Comparison of ENCODE assay signal across 8 mouse cellular contexts in the genomic region with DNA sequence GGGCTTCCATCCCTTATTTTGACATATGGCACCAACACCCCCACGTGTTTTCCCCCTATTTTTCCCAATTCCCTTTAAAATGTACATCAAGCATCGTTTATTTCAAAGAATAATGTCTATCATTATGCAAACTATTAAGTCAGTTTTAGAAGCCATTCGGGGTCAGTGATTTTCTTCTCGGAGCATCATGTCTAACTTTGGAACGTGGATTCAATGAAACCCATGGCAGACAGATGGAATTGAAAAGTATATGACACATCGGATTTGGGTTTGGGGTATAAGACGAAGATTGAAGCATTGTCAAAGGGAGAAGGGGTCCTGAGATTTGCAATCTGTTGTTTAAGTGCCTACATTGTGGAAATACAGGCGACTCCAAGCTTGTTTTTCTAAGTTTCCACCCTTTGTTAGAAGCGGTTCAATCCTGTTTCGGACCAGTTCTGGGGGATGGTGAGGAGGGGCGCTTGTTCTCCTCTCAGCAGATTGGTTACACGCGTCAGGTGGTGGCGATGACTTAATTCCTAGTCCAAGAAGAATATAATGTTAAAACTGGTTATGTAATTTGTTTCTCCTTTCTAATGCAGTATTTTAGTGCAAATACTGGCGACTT. TPM values are rescaled to one million over a fixed set of nuclear protein-coding genes. Genes with fewer than 3 reads are reported as not detected.
DNase-seq lines count a peak whose midpoint lies in the region; ATAC-seq and TF ChIP-seq lines count a peak whose summit lies in the region.

No protein-coding gene starts in this region.

- peak overlapping the region; percentile 50 for H3K4me2 ChIP-seq in embryonic facial prominence, embryonic 12.5 days (replicated peaks)
- peak overlapping the region; percentile 58 for H3K4me2 ChIP-seq in limb, embryonic 12.5 days
- H3K4me2 ChIP-seq in midbrain, embryonic 14.5 days (ENCODE audit: low read length): peak overlapping the region; percentile 71

- DNase-seq in urinary bladder, adult 18-20 months (ENCODE audit: low spot score in 2 of 2): peak; percentile 11 to 37
- no peak for DNase-seq in urinary bladder, postnatal 10 days (ENCODE audit: low spot score)
- DNase-seq in heart, adult 2 months: peak; percentile 31 to 60
- peak; percentile 84 for DNase-seq in kidney, adult 2 months
- DNase-seq in midbrain, embryonic 14.5 days: peak; percentile 93
- peak; percentile 36 to 67 for DNase-seq in spleen, adult 2 months (ENCODE audit: low read depth in 1 of 2, low spot score in 2 of 2)

- intact Hi-C loops in heart, adult 2 months (cut with DNase I): loop anchor here (5.0 kb wide), 3 partner anchors 468 to 898 kb away; a partner anchor contains a TSS

- no peaks in the 10 kb centered on the region for H3K9me3 ChIP-seq in embryonic facial prominence, embryonic 12.5 days
- no peaks in the 10 kb centered on the region for H3K9me3 ChIP-seq in limb, embryonic 12.5 days
- no peaks in the 10 kb centered on the region for H3K9me3 ChIP-seq in midbrain, embryonic 14.5 days (ENCODE audit: control insufficient read depth, low read length)

- WGBS in embryonic facial prominence, embryonic 12.5 days: under 1% methylated on average over 15 of the region's 15 CpGs
- under 1% methylated on average over 15 of the region's 15 CpGs for WGBS in heart, adult 2 months
- under 1% methylated on average over 15 of the region's 15 CpGs for WGBS in kidney, adult 2 months
- under 1% methylated on average over 15 of the region's 15 CpGs for WGBS in limb, embryonic 12.5 days
- under 1% methylated on average over 15 of the region's 15 CpGs for WGBS in midbrain, embryonic 14.5 days
- WGBS in spleen, adult 2 months: under 1% methylated on average over 15 of the region's 15 CpGs

- peak overlapping the region; percentile 100 for H3K27ac ChIP-seq in embryonic facial prominence, embryonic 12.5 days
- peak overlapping the region; percentile 97 for H3K27ac ChIP-seq in heart, adult 2 months
- H3K27ac ChIP-seq in kidney, adult 2 months (ENCODE audit: insufficient read depth, low read depth, low read length): peak overlapping the region; percentile 100
- peak overlapping the region; percentile 100 for H3K27ac ChIP-seq in limb, embryonic 12.5 days
- peak overlapping the region; percentile 100 for H3K27ac ChIP-seq in midbrain, embryonic 14.5 days (replicated peaks; ENCODE audit: low read depth, low read length)
- H3K27ac ChIP-seq in spleen, adult 2 months (ENCODE audit: insufficient read depth, low read length): peak overlapping the region; percentile 54

- peak overlapping the region; percentile 68 for H3K4me3 ChIP-seq in embryonic facial prominence, embryonic 12.5 days
- H3K4me3 ChIP-seq in heart, adult 2 months: peak overlapping the region; percentile 86
- H3K4me3 ChIP-seq in kidney, adult 2 months (ENCODE audit: insufficient read depth, low read depth, low read length): peak overlapping the region; percentile 86
- peak overlapping the region; percentile 77 for H3K4me3 ChIP-seq in limb, embryonic 12.5 days (replicated peaks)
- H3K4me3 ChIP-seq in midbrain, embryonic 14.5 days (replicated peaks; ENCODE audit: low read depth, low read length): peak overlapping the region; percentile 98
- peak overlapping the region; percentile 94 for H3K4me3 ChIP-seq in spleen, adult 2 months (ENCODE audit: extremely low read depth, insufficient read depth, insufficient read length)

- TF ChIP-seq EP300 in heart, adult 2 months (IDR thresholded peaks at IDR 0.05; ENCODE audit: insufficient read depth, low read depth, low read length): no peak

- H3K4me1 ChIP-seq in embryonic facial prominence, embryonic 12.5 days: no peaks in the 10 kb centered on the region
- peaks cover 2% of the 10 kb centered on the region for H3K4me1 ChIP-seq in heart, adult 2 months (ENCODE audit: control insufficient read depth, insufficient read depth, low read length)
- peaks cover 3% of the 10 kb centered on the region; the same call in 1 of the 2 replicates for H3K4me1 ChIP-seq in kidney, adult 2 months (ENCODE audit: control insufficient read depth, insufficient read depth, low read length)
- H3K4me1 ChIP-seq in limb, embryonic 12.5 days (replicated peaks): no peaks in the 10 kb centered on the region; the same call in 1 of the 2 replicates
- H3K4me1 ChIP-seq in midbrain, embryonic 14.5 days (ENCODE audit: control insufficient read depth, insufficient read depth, low read length): peaks cover 9% of the 10 kb centered on the region
- no peaks in the 10 kb centered on the region; the same call in 1 of the 2 replicates for H3K4me1 ChIP-seq in spleen, adult 2 months (ENCODE audit: control insufficient read depth, insufficient read depth, insufficient read length)

- H3K79me2 ChIP-seq in heart, adult 2 months (replicated peaks; ENCODE audit: control insufficient read depth, insufficient read depth, low read length): no peaks in the 10 kb centered on the region

- no peaks in the 10 kb centered on the region for H3K27me3 ChIP-seq in embryonic facial prominence, embryonic 12.5 days
- H3K27me3 ChIP-seq in heart, adult 2 months (ENCODE audit: control insufficient read depth, insufficient read depth, low read length): no peaks in the 10 kb centered on the region; the same call in 1 of the 2 replicates
- H3K27me3 ChIP-seq in kidney, adult 2 months (replicated peaks; ENCODE audit: control insufficient read depth, insufficient read depth, low read length): no peaks in the 10 kb centered on the region
- H3K27me3 ChIP-seq in limb, embryonic 12.5 days: no peaks in the 10 kb centered on the region
- H3K27me3 ChIP-seq in midbrain, embryonic 14.5 days (ENCODE audit: control insufficient read depth, insufficient read depth, low read length): no peaks in the 10 kb centered on the region
- no peaks in the 10 kb centered on the region for H3K27me3 ChIP-seq in spleen, adult 2 months (ENCODE audit: control insufficient read depth, insufficient read depth, low read length)

- peaks cover 9% of the 10 kb centered on the region for H3K36me3 ChIP-seq in embryonic facial prominence, embryonic 12.5 days
- H3K36me3 ChIP-seq in heart, adult 2 months (ENCODE audit: control insufficient read depth, insufficient read depth, low read length): peaks cover 13% of the 10 kb centered on the region
- peaks cover 3% of the 10 kb centered on the region; the same call in 1 of the 2 replicates for H3K36me3 ChIP-seq in kidney, adult 2 months (ENCODE audit: control insufficient read depth, insufficient read depth, low read length)
- peaks cover 13% of the 10 kb centered on the region for H3K36me3 ChIP-seq in limb, embryonic 12.5 days
- peaks cover 12% of the 10 kb centered on the region for H3K36me3 ChIP-seq in midbrain, embryonic 14.5 days (ENCODE audit: control insufficient read depth, insufficient read depth, low read length)
- H3K36me3 ChIP-seq in spleen, adult 2 months (ENCODE audit: control insufficient read depth, insufficient read depth, low read length): peaks cover 5% of the 10 kb centered on the region; the same call in 1 of the 2 replicates

- TF ChIP-seq POLR2A in heart, adult 2 months (IDR thresholded peaks at IDR 0.05; ENCODE audit: insufficient read depth, low read depth, low read length): peak; percentile 52; the same call in 1 of the 2 replicates
- TF ChIP-seq POLR2A in kidney, adult 2 months (IDR thresholded peaks at IDR 0.05; ENCODE audit: low read depth, low read length): no peak
- no peak for TF ChIP-seq POLR2A in spleen, adult 2 months (IDR thresholded peaks at IDR 0.05; ENCODE audit: low read depth, low read length)

- H3K9ac ChIP-seq in embryonic facial prominence, embryonic 12.5 days: peak overlapping the region; percentile 90
- peak overlapping the region; percentile 77 for H3K9ac ChIP-seq in heart, adult 2 months (ENCODE audit: low read depth, low read length)
- H3K9ac ChIP-seq in limb, embryonic 12.5 days (replicated peaks): peak overlapping the region; percentile 99
- peak overlapping the region; percentile 100 for H3K9ac ChIP-seq in midbrain, embryonic 14.5 days (replicated peaks; ENCODE audit: low read length)

- ATAC-seq in embryonic facial prominence, embryonic 12.5 days (ENCODE audit: insufficient number of reproducible peaks, insufficient read depth, low FRiP score, low TSS enrichment): no peak
- ATAC-seq in limb, embryonic 12.5 days (ENCODE audit: insufficient number of reproducible peaks, insufficient read depth, low FRiP score, low TSS enrichment, low read depth): no peak
- ATAC-seq in midbrain, embryonic 14.5 days (ENCODE audit: low FRiP score, low TSS enrichment): 0 out of 2 replicates have a peak, but pooled peaks have one; percentile 19

- TF ChIP-seq CTCF in heart, adult 2 months (IDR thresholded peaks at IDR 0.05): no peak
- TF ChIP-seq CTCF in kidney, adult 2 months (conservative IDR thresholded peaks at IDR 0.05; ENCODE audit: insufficient read depth, insufficient read length, low read depth, low read length): no peak
- TF ChIP-seq CTCF in spleen, adult 2 months (IDR thresholded peaks at IDR 0.05; ENCODE audit: extremely low read depth, insufficient read depth, insufficient read length, insufficient replicate concordance): no peak

RNA-seq across cellular contexts. Expression of a gene that starts 1.3 kb away (rescaled TPM):
- 90.6 and 91.9 TPM in 2 replicates for polyA plus RNA-seq in embryonic facial prominence, embryonic 12.5 days (2016; fragmentation: Nextera tagmentation; extraction: Ambion mirVana)
- total RNA-seq in heart, adult 2 months (2021): 10 to 100 TPM; 29.3 to 30.5 TPM
- 25.8 and 48.4 TPM in 2 replicates for polyA plus RNA-seq in heart, adult 2 months (2012; rRNA removed)
- 41.9 and 47.5 TPM in 2 replicates for polyA plus RNA-seq in kidney, adult 2 months (2012; rRNA removed)
- polyA plus RNA-seq in limb, embryonic 12.5 days (2016; fragmentation: Nextera tagmentation; extraction: Ambion mirVana): 94.9 and 102 TPM in 2 replicates
- 39.3 and 80.6 TPM in 2 replicates for polyA plus RNA-seq in midbrain, embryonic 14.5 days (2014; fragmentation: Nextera tagmentation; extraction: Ambion mirVana)
- polyA plus RNA-seq in spleen, adult 2 months (2012; rRNA removed): 13.8 and 13.9 TPM in 2 replicates
